Mouse (Mus musculus) cortical plate, adult 2 months (tissue): ENCODE measurements around the gene Dclre1b.

Source experiments
- CTCF ChIP-seq: fragments of 200-500 bp; IDR thresholded peaks from 2 replicates; pipeline ENCODE4 v1.5.1; 2011; ENCODE audit warnings: mild to moderate bottlenecking, control low read depth, low read length; ENCODE audit not compliant: insufficient read depth; ENCODE audit errors: extremely low read depth
- POLR2A ChIP-seq: fragments of 200-500 bp; IDR thresholded peaks from 2 replicates; pipeline ENCODE4 v1.6.1; 2011; ENCODE audit warnings: mild to moderate bottlenecking, low read length, control low read depth; ENCODE audit not compliant: insufficient read depth; ENCODE audit errors: extremely low read depth

DNA sequence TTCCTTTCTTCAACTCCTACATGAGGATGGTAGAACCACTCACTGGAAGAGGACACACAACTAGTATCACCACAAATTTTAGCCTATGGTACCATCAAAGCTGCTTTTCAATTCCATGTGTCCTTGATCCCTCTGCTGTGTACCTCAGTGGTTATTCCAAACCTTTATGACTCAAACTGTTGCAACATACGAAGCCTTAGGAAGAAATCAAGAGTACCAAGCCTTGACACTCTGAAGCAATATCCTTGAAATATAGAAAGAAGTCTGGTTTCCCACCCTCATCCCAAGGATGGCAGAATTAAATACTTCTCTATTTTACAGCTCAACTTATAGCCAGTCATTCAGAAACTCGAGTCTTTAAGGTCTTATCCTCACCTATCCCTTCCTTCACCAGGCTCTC is 12.9 kb downstream of the Dclre1b start:
- TF ChIP-seq CTCF, result no peak
- no peak for TF ChIP-seq POLR2A
